Mouse (Mus musculus): ENCODE measurements around the gene Atf6. TPM values are rescaled to one million over a fixed set of nuclear protein-coding genes. Genes with fewer than 3 reads are reported as not detected.

The Atf6 gene
- polyA plus RNA-seq, 1 experiment: 23.7 TPM

DNA sequence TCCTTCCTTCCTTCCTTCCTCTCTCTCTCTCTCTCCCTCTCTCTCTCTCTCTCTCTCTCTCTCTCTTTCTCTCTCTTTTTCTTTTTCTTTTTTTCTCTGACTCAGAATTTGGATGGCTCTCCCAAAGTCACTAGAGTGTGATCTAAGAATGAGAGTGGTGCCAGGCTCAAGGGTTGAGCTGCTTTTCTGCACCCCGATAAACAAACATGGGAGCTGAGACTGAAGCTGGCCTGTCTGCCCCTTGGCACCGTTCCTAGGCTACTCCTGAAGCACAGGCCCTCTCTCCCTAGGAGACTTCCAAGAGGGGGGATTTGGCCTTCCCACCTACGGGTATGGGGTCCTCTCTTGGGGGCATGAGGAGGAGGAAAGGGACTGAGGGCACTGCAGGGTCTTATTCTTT lies 168.8 kb downstream of the Atf6 start:
- no peak for TF ChIP-seq POLR2A (IDR thresholded peaks at IDR 0.05; ENCODE audit: insufficient read depth, low read length)
- no peak for TF ChIP-seq EP300 (IDR thresholded peaks at IDR 0.05; ENCODE audit: insufficient read depth, low read depth, low read length)
- TF ChIP-seq CTCF (IDR thresholded peaks at IDR 0.05; ENCODE audit: low read depth, low read length): no peak
- H3K9ac ChIP-seq (ENCODE audit: low read depth, poor library complexity, severe bottlenecking): no peak overlapping the region
- H3K27me3 ChIP-seq (ENCODE audit: control insufficient read depth, insufficient read depth, low read length, poor library complexity, severe bottlenecking): no peaks in the 10 kb centered on the region
- peaks cover 11% of the 10 kb centered on the region for H3K4me1 ChIP-seq (ENCODE audit: control insufficient read depth, insufficient read depth, low read length)
- no peak overlapping the region for H3K27ac ChIP-seq (ENCODE audit: insufficient read depth, low read length)
- H3K36me3 ChIP-seq (ENCODE audit: control insufficient read depth, insufficient read depth, low read length, poor library complexity, severe bottlenecking): no peaks in the 10 kb centered on the region
- no peaks in the 10 kb centered on the region for H3K9me3 ChIP-seq (replicated peaks; ENCODE audit: control insufficient read depth, insufficient read depth, low read length, poor library complexity, severe bottlenecking)
- H3K4me3 ChIP-seq (ENCODE audit: low read depth, low read length): no peak overlapping the region

- Histone ChIP-seq H3K4me3 (ENCODE audit: low read depth, low read length) (no peak overlapping the region), H3K27ac (ENCODE audit: insufficient read depth, low read length) (no peak overlapping the region), H3K4me1 (ENCODE audit: control insufficient read depth, insufficient read depth, low read length) (peaks cover 11% of the 10 kb centered on the region), H3K9me3 (replicated peaks; ENCODE audit: control insufficient read depth, insufficient read depth, low read length, poor library complexity, severe bottlenecking) (no peaks in the 10 kb centered on the region), H3K36me3 (ENCODE audit: control insufficient read depth, insufficient read depth, low read length, poor library complexity, severe bottlenecking) (no peaks in the 10 kb centered on the region), H3K9ac (ENCODE audit: low read depth, poor library complexity, severe bottlenecking) (no peak overlapping the region), H3K27me3 (ENCODE audit: control insufficient read depth, insufficient read depth, low read length, poor library complexity, severe bottlenecking) (no peaks in the 10 kb centered on the region)
- no peak for TF ChIP-seq CTCF (IDR thresholded peaks at IDR 0.05; ENCODE audit: low read depth, low read length)
Observed at GRCm38 (mm10) chr1:170697771-170698356, 169.7 kb downstream of the Atf6 start.

DNA sequence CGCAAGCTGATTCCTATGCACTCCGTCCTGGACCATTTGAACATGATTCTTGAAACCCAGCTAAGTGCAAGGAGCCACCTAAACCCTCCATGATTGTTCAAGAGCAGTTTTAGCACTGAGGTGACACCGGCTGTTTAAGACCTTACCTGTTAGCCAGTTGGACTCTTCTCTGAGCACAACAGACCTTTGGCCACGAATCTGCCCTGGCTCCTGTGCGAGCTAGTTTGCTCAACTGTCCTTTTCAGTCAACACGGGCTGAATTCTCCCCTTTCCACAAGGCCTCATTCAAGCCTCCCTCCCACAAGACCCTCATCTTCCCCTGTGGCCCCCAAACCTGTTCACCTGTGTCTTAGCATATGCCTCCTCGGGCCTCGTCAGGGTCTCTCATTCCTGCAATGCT lies 170.6 kb downstream of the Atf6 start:
- no peaks in the 10 kb centered on the region for H3K27me3 ChIP-seq (ENCODE audit: control insufficient read depth, insufficient read depth, low read length, poor library complexity, severe bottlenecking)
- H3K36me3 ChIP-seq (ENCODE audit: control insufficient read depth, insufficient read depth, low read length, poor library complexity, severe bottlenecking): no peaks in the 10 kb centered on the region
- no peaks in the 10 kb centered on the region for H3K9me3 ChIP-seq (replicated peaks; ENCODE audit: control insufficient read depth, insufficient read depth, low read length, poor library complexity, severe bottlenecking)
- peak overlapping the region; percentile 46; the same call in 1 of the 2 replicates for H3K27ac ChIP-seq (ENCODE audit: insufficient read depth, low read length)
- H3K4me1 ChIP-seq (ENCODE audit: control insufficient read depth, insufficient read depth, low read length): peaks cover 11% of the 10 kb centered on the region
- H3K4me3 ChIP-seq (ENCODE audit: low read depth, low read length): no peak overlapping the region
- H3K9ac ChIP-seq (ENCODE audit: low read depth, poor library complexity, severe bottlenecking): no peak overlapping the region
- TF ChIP-seq EP300 (IDR thresholded peaks at IDR 0.05; ENCODE audit: insufficient read depth, low read depth, low read length) (no peak), POLR2A (IDR thresholded peaks at IDR 0.05; ENCODE audit: insufficient read depth, low read length) (no peak), CTCF (IDR thresholded peaks at IDR 0.05; ENCODE audit: low read depth, low read length) (no peak)

DNA sequence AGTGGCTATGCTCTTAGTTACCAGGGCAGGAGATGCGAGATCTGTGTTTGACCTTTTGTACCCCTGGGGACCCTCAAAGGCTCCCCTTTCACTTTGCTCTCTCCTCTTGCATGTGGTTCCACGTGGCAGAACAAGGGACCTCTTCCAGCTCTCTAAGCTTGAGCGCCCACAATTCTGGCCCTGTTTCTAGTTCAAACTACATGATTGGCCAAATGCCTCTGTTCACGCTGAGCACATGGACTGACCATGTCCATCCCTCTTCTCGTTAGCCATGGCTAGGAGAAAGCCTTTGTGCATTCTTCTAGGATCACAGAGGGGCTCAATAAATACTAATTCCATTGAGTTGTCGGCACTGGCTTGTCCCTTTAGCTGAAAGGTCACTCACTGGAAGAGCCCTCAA lies 172.2 kb downstream of the Atf6 start:
- Histone ChIP-seq H3K27me3 (ENCODE audit: control insufficient read depth, insufficient read depth, low read length, poor library complexity, severe bottlenecking) (no peaks in the 10 kb centered on the region), H3K36me3 (ENCODE audit: control insufficient read depth, insufficient read depth, low read length, poor library complexity, severe bottlenecking) (no peaks in the 10 kb centered on the region), H3K27ac (ENCODE audit: insufficient read depth, low read length) (no peak overlapping the region), H3K9ac (ENCODE audit: low read depth, poor library complexity, severe bottlenecking) (no peak overlapping the region), H3K9me3 (replicated peaks; ENCODE audit: control insufficient read depth, insufficient read depth, low read length, poor library complexity, severe bottlenecking) (no peaks in the 10 kb centered on the region), H3K4me3 (ENCODE audit: low read depth, low read length) (no peak overlapping the region), H3K4me1 (ENCODE audit: control insufficient read depth, insufficient read depth, low read length) (peaks cover 11% of the 10 kb centered on the region)
- TF ChIP-seq EP300 (IDR thresholded peaks at IDR 0.05; ENCODE audit: insufficient read depth, low read depth, low read length) (no peak), CTCF (IDR thresholded peaks at IDR 0.05; ENCODE audit: low read depth, low read length) (no peak)

DNA sequence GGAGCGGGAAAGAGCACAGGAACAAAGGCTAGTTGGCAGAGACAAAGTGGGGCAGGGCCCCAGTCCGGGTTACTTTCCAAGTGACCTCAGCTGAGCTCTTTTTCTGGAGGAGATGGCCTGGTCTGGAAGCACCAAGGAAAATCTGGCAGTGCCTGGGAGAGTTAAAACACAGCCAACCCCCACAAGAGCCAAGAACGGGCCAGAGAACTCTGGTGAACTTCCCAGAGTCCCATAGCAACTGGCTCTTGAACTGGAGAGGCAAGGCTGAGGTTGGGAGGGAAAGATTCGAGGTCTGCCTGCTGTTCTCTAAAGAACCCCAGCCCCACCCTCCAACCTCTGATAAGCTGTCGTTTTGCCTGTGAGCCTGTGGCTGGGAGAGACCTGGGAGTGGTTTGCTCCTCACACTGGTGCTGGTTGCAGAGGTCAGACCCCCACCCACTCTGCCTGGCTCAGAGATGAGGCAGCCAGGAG lies 172.7 kb downstream of the Atf6 start:
- Histone ChIP-seq H3K27me3 (ENCODE audit: control insufficient read depth, insufficient read depth, low read length, poor library complexity, severe bottlenecking) (no peaks in the 10 kb centered on the region), H3K27ac (ENCODE audit: insufficient read depth, low read length) (no peak overlapping the region)

DNA sequence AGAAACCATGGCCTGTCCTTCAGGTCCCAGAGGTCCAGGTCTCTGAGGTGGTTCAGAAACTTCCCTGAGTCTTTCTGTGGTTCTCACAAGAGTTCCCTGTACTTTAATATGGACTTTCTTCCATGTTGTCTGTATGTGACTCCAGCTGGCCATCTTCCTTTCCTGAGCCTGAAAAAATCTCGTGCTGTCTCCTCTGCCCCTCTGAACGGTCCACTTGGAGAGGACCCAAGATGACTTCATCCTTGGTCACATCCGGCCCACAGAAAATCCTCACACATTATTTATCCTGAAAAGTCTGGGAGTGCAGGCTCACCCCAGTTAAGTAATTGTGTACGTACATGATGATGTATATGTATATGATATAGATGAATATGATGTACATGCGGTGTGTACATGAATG lies 176.3 kb downstream of the Atf6 start:
- no peak overlapping the region for H3K9ac ChIP-seq (ENCODE audit: low read depth, poor library complexity, severe bottlenecking)
- no peaks in the 10 kb centered on the region for H3K9me3 ChIP-seq (replicated peaks; ENCODE audit: control insufficient read depth, insufficient read depth, low read length, poor library complexity, severe bottlenecking)
- no peak overlapping the region for H3K27ac ChIP-seq (ENCODE audit: insufficient read depth, low read length)
- H3K36me3 ChIP-seq (ENCODE audit: control insufficient read depth, insufficient read depth, low read length, poor library complexity, severe bottlenecking): no peaks in the 10 kb centered on the region
- no peak overlapping the region for H3K4me3 ChIP-seq (ENCODE audit: low read depth, low read length)
- TF ChIP-seq CTCF (IDR thresholded peaks at IDR 0.05; ENCODE audit: low read depth, low read length) (no peak), POLR2A (IDR thresholded peaks at IDR 0.05; ENCODE audit: insufficient read depth, low read length) (no peak)
- H3K27me3 ChIP-seq (ENCODE audit: control insufficient read depth, insufficient read depth, low read length, poor library complexity, severe bottlenecking): no peaks in the 10 kb centered on the region
- H3K4me1 ChIP-seq (ENCODE audit: control insufficient read depth, insufficient read depth, low read length): peaks cover 5% of the 10 kb centered on the region

More for the DNA sequence above, 172.7 kb downstream of the Atf6 start:
- Histone ChIP-seq H3K9ac (ENCODE audit: low read depth, poor library complexity, severe bottlenecking) (no peak overlapping the region), H3K4me1 (ENCODE audit: control insufficient read depth, insufficient read depth, low read length) (peaks cover 11% of the 10 kb centered on the region), H3K9me3 (replicated peaks; ENCODE audit: control insufficient read depth, insufficient read depth, low read length, poor library complexity, severe bottlenecking) (no peaks in the 10 kb centered on the region), H3K36me3 (ENCODE audit: control insufficient read depth, insufficient read depth, low read length, poor library complexity, severe bottlenecking) (no peaks in the 10 kb centered on the region), H3K4me3 (ENCODE audit: low read depth, low read length) (no peak overlapping the region)
- TF ChIP-seq EP300 (IDR thresholded peaks at IDR 0.05; ENCODE audit: insufficient read depth, low read depth, low read length) (no peak), POLR2A (IDR thresholded peaks at IDR 0.05; ENCODE audit: insufficient read depth, low read length) (no peak), CTCF (IDR thresholded peaks at IDR 0.05; ENCODE audit: low read depth, low read length) (no peak)
